Mouse (Mus musculus) cerebellum, adult 2 months (tissue): Measurements from ENCODE around the gene Hmgcl. TPM values are rescaled to one million over a fixed set of nuclear protein-coding genes. Genes with fewer than 3 reads are reported as not detected.
A peak's percentile ranks its signal among the peaks of the same experiment; 100 is the strongest.

Experiments used
- DNase-seq, 2 experiments: peaks; one replicate each; pipeline ENCODE4 v3.0.0; 2021
- H3K27ac ChIP-seq: fragments of 200-500 bp; 2 replicates; pipeline ENCODE4 v1.5.1; 2012; ENCODE audit warnings: low read length, control low read depth, inconsistent platforms; ENCODE audit not compliant: insufficient read depth
- H3K27me3 ChIP-seq: fragments of 200-500 bp; 2 replicates; pipeline ENCODE4 v1.6.1; 2012; ENCODE audit warnings: inconsistent platforms, mild to moderate bottlenecking, low read length, moderate library complexity; ENCODE audit not compliant: control insufficient read depth, insufficient read depth
- H3K4me1 ChIP-seq: fragments of 200-500 bp; 2 replicates; pipeline ENCODE4 v1.6.1; 2011; ENCODE audit warnings: low read length; ENCODE audit not compliant: control insufficient read depth, insufficient read depth
- H3K4me3 ChIP-seq: fragments of 200-500 bp; replicated peaks from 2 replicates; pipeline ENCODE3; 2011; ENCODE audit warnings: mild to moderate bottlenecking, low read depth, low read length, control low read depth; ENCODE audit not compliant: insufficient read depth
- CTCF ChIP-seq: fragments of 200-500 bp; IDR thresholded peaks from 2 replicates; pipeline ENCODE4 v1.5.1; 2011; ENCODE audit warnings: low read depth, mild to moderate bottlenecking, control low read depth, low read length, moderate library complexity, borderline replicate concordance; ENCODE audit not compliant: insufficient read depth
- POLR2A ChIP-seq: fragments of 200-500 bp; IDR thresholded peaks from 2 replicates; pipeline ENCODE4 v1.6.1; 2011; ENCODE audit warnings: low read length, control low read depth, borderline replicate concordance; ENCODE audit not compliant: insufficient read depth
- WGBS: fragments of 180-500 bp; shearing (Covaris S2); methylation state at CpG from one replicate; pipeline ENCODE4 v1.1.7; 2018; 5-methylcytosine and 5-hydroxymethylcytosine counted together
- polyA plus RNA-seq: library from polyadenylated mRNA; depleted of rRNA; stranded (reverse); fragments of >200 nt; gene quantifications from 2 replicates; pipeline ENCODE4 v1.2.3, GENCODE M21; 2012

Hmgcl gene
- polyA plus RNA-seq, 1 experiment = 86.9 TPM

- H3K27ac ChIP-seq = no peak overlapping the region
- 76% methylated on average over 7 of the region's 7 CpGs for WGBS
- no peaks in the 10 kb centered on the region for H3K27me3 ChIP-seq
These were observed 15.9 kb downstream of the Hmgcl start for GRCm38 (mm10) chr4:135962198-135962597.

GRCm38 (mm10) chr4:135962946-135963345 lies 16.7 kb downstream of the Hmgcl start:
- DNase-seq = no peak
- no peak for TF ChIP-seq POLR2A
- no peak for TF ChIP-seq CTCF
- Histone ChIP-seq H3K4me1 (peaks cover 6% of the 10 kb centered on the region; the same call in 1 of the 2 replicates), H3K27ac (peak overlapping the region; percentile 91), H3K4me3 (peak overlapping the region; percentile 89), H3K27me3 (no peaks in the 10 kb centered on the region)
- WGBS = 6% methylated on average over 15 of the region's 15 CpGs

More at GRCm38 (mm10) chr4:135962198-135962597, 15.9 kb downstream of the Hmgcl start:
- TF ChIP-seq CTCF = no peak
- no peak for TF ChIP-seq POLR2A
- peak in 1 of 2 experiments; percentile 35 for DNase-seq
- Histone ChIP-seq H3K4me3 (no peak overlapping the region), H3K4me1 (peaks cover 6% of the 10 kb centered on the region; the same call in 1 of the 2 replicates)

- Histone ChIP-seq H3K27me3 (no peaks in the 10 kb centered on the region), H3K4me1 (peaks cover 6% of the 10 kb centered on the region; the same call in 1 of the 2 replicates), H3K4me3 (peak within 1 kb of the TSS; percentile 89), H3K27ac (peak within 1 kb of the TSS; percentile 91)
- under 1% methylated on average over 56 of the region's 56 CpGs for WGBS
- TF ChIP-seq POLR2A (peak; percentile 94), CTCF (no peak)
- DNase-seq = peak; percentile 96
These were observed 17.4 kb downstream of the Hmgcl start, which contains the start of gene Gale for GRCm38 (mm10) chr4:135963457-135964193. Gene Gale (plus strand): TSS chr4:135963727.

GRCm38 (mm10) chr4:135964426-135964825 lies 18.2 kb downstream of the Hmgcl start:
- TF ChIP-seq CTCF (no peak), POLR2A (0 out of 2 replicates have a peak, but pooled peaks have one; percentile 19)
- Histone ChIP-seq H3K4me3 (peak overlapping the region; percentile 89), H3K27ac (peak overlapping the region; percentile 76; the same call in 1 of the 2 replicates), H3K4me1 (peaks cover 6% of the 10 kb centered on the region; the same call in 1 of the 2 replicates), H3K27me3 (no peaks in the 10 kb centered on the region)
- 1% methylated on average over 12 of the region's 12 CpGs for WGBS
- peak; percentile 63 to 69 for DNase-seq

GRCm38 (mm10) chr4:135965113-135965512 lies 18.9 kb downstream of the Hmgcl start:
- Histone ChIP-seq H3K4me3 (no peak overlapping the region), H3K27me3 (no peaks in the 10 kb centered on the region), H3K4me1 (peaks cover 6% of the 10 kb centered on the region; the same call in 1 of the 2 replicates), H3K27ac (no peak overlapping the region)
- WGBS = 80% methylated on average over 9 of the region's 9 CpGs
- no peak for TF ChIP-seq POLR2A
- no peak for DNase-seq

GRCm38 (mm10) chr4:135966283-135966682 lies 20.0 kb downstream of the Hmgcl start:
- H3K4me3 ChIP-seq = no peak overlapping the region
- TF ChIP-seq POLR2A (no peak), CTCF (no peak)
- WGBS = 87% methylated on average over 16 of the region's 16 CpGs
- DNase-seq = no peak
- no peak overlapping the region for H3K27ac ChIP-seq
- no peaks in the 10 kb centered on the region for H3K27me3 ChIP-seq
- H3K4me1 ChIP-seq = peaks cover 4% of the 10 kb centered on the region

GRCm38 (mm10) chr4:135967086-135967760 lies 21.0 kb downstream of the Hmgcl start:
- WGBS = 66% methylated on average over 18 of the region's 18 CpGs

More at GRCm38 (mm10) chr4:135967086-135967760, 21.0 kb downstream of the Hmgcl start:
- H3K27me3 ChIP-seq = no peaks in the 10 kb centered on the region
- peaks cover 6% of the 10 kb centered on the region for H3K4me1 ChIP-seq
- H3K27ac ChIP-seq = no peak overlapping the region
- no peak for DNase-seq
- TF ChIP-seq CTCF (no peak), POLR2A (no peak)
- no peak overlapping the region for H3K4me3 ChIP-seq
